Mouse (Mus musculus) intestine, embryonic 15.5 days (tissue): ENCODE data around the gene Ccnyl1. TPM values are rescaled to one million over a fixed set of nuclear protein-coding genes. Genes with fewer than 3 reads are reported as not detected.
A peak's percentile ranks its signal among the peaks of the same experiment; 100 is the strongest.

ENCODE experiments used
- ATAC-seq: fragments of 200-750 bp; cut with Nextera tagmentation; 2 replicates; pipeline ENCODE4 v1.8.0; 2017; ENCODE audit warnings: moderate TSS enrichment, moderate library complexity
- H3K27ac ChIP-seq: fragments of 300-500 bp; sonication (generic); 2 replicates; pipeline ENCODE4 v1.5.1; 2015; ENCODE audit warnings: mild to moderate bottlenecking, inconsistent platforms
- H3K27me3 ChIP-seq: fragments of 300-500 bp; sonication (generic); replicated peaks from 2 replicates; pipeline ENCODE4 v1.6.1; 2015; ENCODE audit warnings: inconsistent platforms
- H3K36me3 ChIP-seq: fragments of 300-500 bp; sonication (generic); 2 replicates; pipeline ENCODE4 v1.6.1; 2015; ENCODE audit warnings: inconsistent platforms
- H3K4me1 ChIP-seq: fragments of 300-500 bp; sonication (generic); replicated peaks from 2 replicates; pipeline ENCODE4 v1.6.1; 2015; ENCODE audit warnings: inconsistent platforms
- H3K4me2 ChIP-seq: fragments of 300-500 bp; sonication (generic); replicated peaks from 2 replicates; pipeline ENCODE4 v1.6.1; 2015; ENCODE audit warnings: mild to moderate bottlenecking, inconsistent platforms
- H3K4me3 ChIP-seq: fragments of 300-500 bp; sonication (generic); replicated peaks from 2 replicates; pipeline ENCODE4 v1.5.1; 2015; ENCODE audit warnings: inconsistent platforms
- H3K9ac ChIP-seq: fragments of 300-500 bp; sonication (generic); 2 replicates; pipeline ENCODE4 v1.6.1; 2015; ENCODE audit warnings: inconsistent platforms
- H3K9me3 ChIP-seq: fragments of 300-500 bp; sonication (generic); 2 replicates; pipeline ENCODE4 v1.6.1; 2016; ENCODE audit warnings: inconsistent platforms
- WGBS: fragments of 180-500 bp; shearing (Covaris S2); methylation state at CpG from one replicate; pipeline ENCODE4 v1.1.7; 2015; 5-methylcytosine and 5-hydroxymethylcytosine counted together
- polyA plus RNA-seq: library from polyadenylated mRNA; unstranded; fragments of >200 nt; fragmentation: Nextera tagmentation; extraction: Ambion mirVana; gene quantifications from 2 replicates; pipeline ENCODE4 v1.2.1, GENCODE M21; 2015

Ccnyl1 gene
- polyA plus RNA-seq, 1 experiment from 2014 or later = 4.3 TPM

DNA sequence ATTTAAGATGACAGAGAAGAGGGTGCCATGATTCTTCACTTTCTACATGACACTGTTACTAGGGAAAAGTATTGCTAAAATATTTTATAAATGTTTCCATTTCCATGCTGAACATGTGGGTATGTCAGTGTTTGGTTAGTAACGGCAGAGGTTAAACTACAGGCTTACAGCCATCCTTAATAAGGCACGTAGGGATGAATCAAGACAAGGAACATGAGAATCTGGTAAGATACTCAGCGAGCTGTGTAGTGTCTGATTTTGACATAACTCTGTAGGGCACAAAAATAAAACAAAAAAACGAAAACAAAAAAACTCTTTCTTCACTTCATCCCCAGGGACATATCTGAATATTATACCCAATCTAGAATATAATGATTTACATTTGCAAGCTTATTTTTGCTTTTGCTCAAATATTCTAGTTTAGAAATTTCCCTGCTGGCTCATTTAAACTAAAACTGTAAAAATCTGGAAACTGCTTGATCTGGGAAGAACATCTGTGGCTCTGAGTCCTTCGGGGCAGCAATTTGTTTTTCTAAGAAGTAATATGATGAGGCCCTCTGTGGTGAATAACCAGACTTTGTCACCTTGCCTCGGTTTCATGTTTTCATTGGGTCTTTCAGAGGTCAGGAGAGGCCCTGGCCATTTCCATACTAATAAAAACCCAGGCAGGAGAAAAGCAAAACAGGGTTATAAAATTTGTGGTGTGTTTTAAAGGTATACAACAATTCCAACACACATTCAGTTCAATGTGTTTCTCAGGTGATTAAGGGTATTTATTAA, 14.0 kb upstream of the Ccnyl1 start:
- 66% methylated on average over 6 of the region's 6 CpGs for WGBS
- no peak overlapping the region for H3K4me2 ChIP-seq
- H3K9ac ChIP-seq = no peak overlapping the region
- H3K36me3 ChIP-seq = no peaks in the 10 kb centered on the region
- no peaks in the 10 kb centered on the region for H3K27me3 ChIP-seq
- H3K27ac ChIP-seq = no peak overlapping the region
- no peak for ATAC-seq
- no peaks in the 10 kb centered on the region for H3K9me3 ChIP-seq
- no peaks in the 10 kb centered on the region for H3K4me1 ChIP-seq
- no peak overlapping the region for H3K4me3 ChIP-seq

DNA sequence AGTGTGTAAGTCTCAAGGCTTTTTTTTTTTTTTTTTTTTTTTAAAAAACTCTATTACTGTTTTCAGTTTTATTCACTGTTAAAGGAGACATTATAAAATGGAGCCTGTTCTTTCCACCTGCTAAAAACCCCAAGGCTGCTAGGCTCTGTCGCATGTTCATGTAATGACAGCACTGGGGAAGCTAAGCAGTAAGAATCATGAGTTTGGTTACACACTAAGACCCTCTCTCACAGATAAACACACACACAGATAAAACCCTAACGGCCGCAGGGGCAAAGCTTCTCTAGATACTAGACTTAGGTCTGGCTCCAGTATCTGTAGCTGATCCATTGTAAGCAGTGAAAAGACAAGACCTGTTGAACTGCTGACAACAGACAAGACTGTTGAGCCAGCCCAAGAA, 8.8 kb upstream of the Ccnyl1 start:
- no peak overlapping the region for H3K9ac ChIP-seq
- 80% methylated on average over 3 of the region's 3 CpGs for WGBS
- ATAC-seq = no peak
- H3K4me1 ChIP-seq = no peaks in the 10 kb centered on the region
- H3K4me2 ChIP-seq = no peak overlapping the region
- no peak overlapping the region for H3K27ac ChIP-seq
- no peaks in the 10 kb centered on the region for H3K27me3 ChIP-seq
- no peaks in the 10 kb centered on the region for H3K36me3 ChIP-seq
- H3K4me3 ChIP-seq = no peak overlapping the region
- H3K9me3 ChIP-seq = no peaks in the 10 kb centered on the region

DNA sequence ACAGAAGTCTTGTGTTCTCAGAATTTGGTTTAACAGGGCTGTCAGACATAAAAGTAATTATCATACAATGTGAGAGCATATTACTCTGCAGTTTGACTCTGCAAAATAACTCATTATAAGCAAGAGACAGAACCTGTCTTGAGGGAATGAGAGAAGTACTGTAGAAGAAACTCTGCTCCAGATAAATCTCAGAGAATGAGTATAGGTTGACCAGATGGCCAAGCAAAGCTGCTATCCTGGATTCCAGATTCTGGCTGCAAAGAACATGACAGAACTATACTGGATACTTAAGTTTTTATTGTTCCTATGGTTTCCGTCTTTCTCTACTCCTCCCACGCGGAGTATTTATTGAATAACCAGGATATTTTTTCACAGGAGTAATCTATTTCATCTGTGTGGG, 7.2 kb upstream of the Ccnyl1 start:
- no peaks in the 10 kb centered on the region for H3K36me3 ChIP-seq
- H3K9me3 ChIP-seq = no peaks in the 10 kb centered on the region
- no peak overlapping the region for H3K4me2 ChIP-seq
- no peak overlapping the region for H3K27ac ChIP-seq
- WGBS = 92% methylated on average over 3 of the region's 3 CpGs
- H3K9ac ChIP-seq = no peak overlapping the region
- H3K4me1 ChIP-seq = no peaks in the 10 kb centered on the region
- no peak for ATAC-seq
- H3K27me3 ChIP-seq = no peaks in the 10 kb centered on the region
- no peak overlapping the region for H3K4me3 ChIP-seq

DNA sequence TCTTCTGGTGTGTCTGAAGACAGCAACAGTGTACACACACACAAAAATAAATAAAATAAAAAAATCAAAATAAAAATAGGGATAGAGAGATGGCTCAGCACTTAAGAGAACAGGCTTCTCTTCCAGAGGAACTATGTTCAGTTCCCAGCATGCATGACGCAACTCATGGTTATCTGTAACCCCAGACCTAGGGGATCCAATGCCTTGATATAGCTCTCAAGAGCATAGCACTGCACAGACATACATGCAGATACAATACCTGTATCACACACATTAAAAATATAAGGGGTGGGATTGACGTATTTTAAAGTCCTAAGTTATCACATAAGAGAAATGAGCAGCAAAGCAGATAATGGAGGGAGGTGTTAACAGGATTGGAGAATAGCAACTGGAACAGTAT, 5.8 kb upstream of the Ccnyl1 start:
- Histone ChIP-seq H3K27me3 (no peaks in the 10 kb centered on the region), H3K36me3 (no peaks in the 10 kb centered on the region), H3K4me1 (no peaks in the 10 kb centered on the region), H3K27ac (no peak overlapping the region), H3K4me2 (no peak overlapping the region), H3K9me3 (no peaks in the 10 kb centered on the region), H3K4me3 (no peak overlapping the region), H3K9ac (no peak overlapping the region)
- no peak for ATAC-seq
- WGBS = 97% methylated on average over 2 of the region's 2 CpGs

DNA sequence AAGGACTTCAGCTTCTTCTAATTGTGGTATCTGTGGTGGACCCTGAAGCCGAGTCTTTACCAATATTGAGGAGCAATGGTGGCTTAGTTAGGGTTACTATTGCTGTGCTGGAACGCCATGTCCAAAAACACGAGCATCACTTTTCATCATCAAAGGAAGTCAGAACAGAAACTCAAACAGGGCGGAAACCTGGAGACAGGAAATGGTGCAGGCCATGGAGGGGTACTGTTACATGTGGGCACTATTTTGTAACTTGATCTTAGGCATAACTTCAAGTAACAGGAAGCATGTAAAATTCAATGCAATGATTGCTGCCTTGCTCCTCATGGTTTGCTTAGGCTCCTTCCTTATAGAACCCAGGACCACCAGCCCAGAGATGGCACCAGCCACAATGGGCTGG, 2.2 kb upstream of the Ccnyl1 start:
- Histone ChIP-seq H3K4me2 (no peak overlapping the region), H3K36me3 (no peaks in the 10 kb centered on the region), H3K27ac (no peak overlapping the region), H3K27me3 (no peaks in the 10 kb centered on the region), H3K4me3 (no peak overlapping the region), H3K9me3 (no peaks in the 10 kb centered on the region), H3K9ac (no peak overlapping the region), H3K4me1 (no peaks in the 10 kb centered on the region)
- ATAC-seq = no peak
- WGBS = 78% methylated on average over 4 of the region's 4 CpGs

DNA sequence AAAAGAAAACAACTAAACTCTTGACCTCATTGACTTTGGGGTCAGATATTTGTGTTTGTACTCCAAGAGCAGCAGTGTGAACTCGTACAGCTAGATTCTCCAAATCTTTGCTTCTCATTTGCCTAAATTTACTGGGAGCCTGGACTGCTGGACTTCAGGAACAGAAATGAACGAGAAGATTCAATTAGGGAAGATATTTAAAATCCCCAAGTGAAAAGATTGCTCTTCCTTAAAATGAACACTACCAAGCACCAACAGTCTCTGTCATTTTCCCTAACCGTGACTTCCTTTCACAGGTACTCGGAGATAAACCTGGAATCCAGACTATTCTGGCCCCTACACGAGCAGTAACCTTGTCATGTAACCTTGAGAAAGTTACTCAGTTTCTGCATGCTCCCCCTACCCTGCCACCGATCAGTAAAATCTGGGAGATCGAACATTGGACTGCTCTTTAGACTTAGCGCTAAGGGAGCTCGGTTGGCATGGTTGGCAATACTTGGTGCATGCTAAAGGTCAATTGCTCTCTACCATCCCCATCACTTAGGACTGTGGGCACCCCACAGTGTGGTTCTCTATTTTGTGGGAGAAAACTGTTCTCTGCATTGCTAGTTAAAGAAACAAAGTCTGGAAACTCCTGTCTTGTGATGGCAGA, 568 bp upstream of the Ccnyl1 start:
- peak overlapping the region; percentile 64; the same call in 1 of the 2 replicates for H3K27ac ChIP-seq
- H3K9ac ChIP-seq = peak overlapping the region; percentile 56
- no peaks in the 10 kb centered on the region for H3K9me3 ChIP-seq
- H3K4me3 ChIP-seq = peak overlapping the region; percentile 96
- no peaks in the 10 kb centered on the region for H3K36me3 ChIP-seq
- no peaks in the 10 kb centered on the region for H3K27me3 ChIP-seq
- 24% methylated on average over 9 of the region's 9 CpGs for WGBS
- ATAC-seq = no peak
- no peaks in the 10 kb centered on the region for H3K4me1 ChIP-seq
- peak overlapping the region; percentile 85 for H3K4me2 ChIP-seq

DNA sequence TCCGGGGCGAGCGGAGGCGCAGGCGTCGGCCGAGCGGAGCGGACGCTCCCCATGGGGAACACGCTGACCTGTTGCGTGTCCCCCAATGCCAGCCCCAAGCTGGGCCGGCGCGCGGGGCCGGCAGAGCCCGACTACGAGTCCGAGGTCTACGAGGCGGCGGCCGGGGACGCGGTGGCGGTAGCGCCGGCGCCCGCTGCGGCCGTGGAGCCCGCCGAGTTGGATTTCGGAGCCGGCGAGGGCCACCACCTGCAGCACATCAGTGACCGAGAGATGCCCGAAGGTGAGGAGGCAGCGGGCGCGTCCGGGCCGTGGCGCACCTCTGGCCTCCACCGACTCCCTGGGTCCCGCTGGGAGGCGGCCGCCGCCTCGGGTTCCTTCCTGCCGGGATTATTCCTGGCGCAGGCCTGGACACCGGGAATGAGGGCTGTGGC, 881 bp downstream of the Ccnyl1 start:
- no peak; the same call in 1 of the 2 replicates for ATAC-seq

DNA sequence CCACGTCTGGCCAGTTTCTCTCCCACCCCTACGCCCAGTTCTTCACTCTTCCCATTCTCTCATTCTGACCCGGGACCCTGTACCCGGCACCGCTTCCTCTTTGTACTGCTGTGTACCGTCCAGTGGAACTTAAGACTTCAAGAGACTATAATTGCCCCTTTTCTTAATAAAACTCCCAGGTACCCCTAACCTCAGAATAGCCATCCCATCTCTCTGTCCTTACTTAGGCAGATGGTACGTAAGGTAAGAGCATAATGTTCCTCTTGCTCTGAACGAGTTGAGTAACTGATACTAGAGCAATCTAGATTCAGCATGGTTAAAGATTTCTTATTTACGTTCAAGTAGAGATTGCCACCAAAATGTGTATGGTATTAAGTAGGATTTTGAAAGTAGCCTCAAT, 1.3 kb downstream of the Ccnyl1 start:
- no peak for ATAC-seq
- Histone ChIP-seq H3K27ac (0 out of 2 replicates have a peak overlapping the region, but pooled peaks have one; percentile 67), H3K36me3 (no peaks in the 10 kb centered on the region), H3K4me2 (peak overlapping the region; percentile 83), H3K4me3 (peak overlapping the region; percentile 96), H3K27me3 (no peaks in the 10 kb centered on the region), H3K9ac (peak overlapping the region; percentile 86), H3K9me3 (no peaks in the 10 kb centered on the region), H3K4me1 (no peaks in the 10 kb centered on the region)
- WGBS = 1% methylated on average over 9 of the region's 9 CpGs

More for the DNA sequence above, 881 bp downstream of the Ccnyl1 start:
- H3K4me2 ChIP-seq = peak overlapping the region; percentile 83
- H3K36me3 ChIP-seq = no peaks in the 10 kb centered on the region
- H3K9me3 ChIP-seq = no peaks in the 10 kb centered on the region
- under 1% methylated on average over 50 of the region's 55 CpGs for WGBS
- H3K4me1 ChIP-seq = no peaks in the 10 kb centered on the region
- peak overlapping the region; percentile 86 for H3K9ac ChIP-seq
- no peaks in the 10 kb centered on the region for H3K27me3 ChIP-seq
- H3K27ac ChIP-seq = peak overlapping the region; percentile 67
- peak overlapping the region; percentile 96 for H3K4me3 ChIP-seq

DNA sequence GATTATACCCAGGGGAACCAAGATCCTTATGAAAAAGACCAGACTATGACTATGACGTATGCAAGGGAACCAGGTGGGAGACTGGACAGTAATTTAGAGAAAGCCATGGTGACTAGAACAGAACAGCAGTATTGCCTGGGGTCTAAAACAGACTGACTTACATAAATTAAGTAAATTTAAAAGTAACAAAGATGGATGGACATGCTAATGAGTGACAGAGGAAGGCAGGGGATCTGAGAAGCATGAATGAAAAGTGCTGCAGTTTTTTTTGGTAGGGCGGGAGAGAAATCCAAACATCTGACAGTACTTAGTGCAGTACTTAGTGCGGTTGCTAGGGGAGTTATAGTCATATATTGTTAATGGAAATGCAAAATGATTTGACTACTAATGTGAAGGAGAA, 4.9 kb downstream of the Ccnyl1 start:
- Histone ChIP-seq H3K36me3 (no peaks in the 10 kb centered on the region), H3K9ac (no peak overlapping the region), H3K27me3 (no peaks in the 10 kb centered on the region), H3K4me3 (no peak overlapping the region), H3K4me1 (0 out of 2 replicates have a peak, but pooled peaks cover 2% of the 10 kb centered on the region), H3K4me2 (no peak overlapping the region), H3K27ac (no peak overlapping the region), H3K9me3 (no peaks in the 10 kb centered on the region)
- no peak for ATAC-seq
- WGBS = 88% methylated on average over 3 of the region's 3 CpGs

DNA sequence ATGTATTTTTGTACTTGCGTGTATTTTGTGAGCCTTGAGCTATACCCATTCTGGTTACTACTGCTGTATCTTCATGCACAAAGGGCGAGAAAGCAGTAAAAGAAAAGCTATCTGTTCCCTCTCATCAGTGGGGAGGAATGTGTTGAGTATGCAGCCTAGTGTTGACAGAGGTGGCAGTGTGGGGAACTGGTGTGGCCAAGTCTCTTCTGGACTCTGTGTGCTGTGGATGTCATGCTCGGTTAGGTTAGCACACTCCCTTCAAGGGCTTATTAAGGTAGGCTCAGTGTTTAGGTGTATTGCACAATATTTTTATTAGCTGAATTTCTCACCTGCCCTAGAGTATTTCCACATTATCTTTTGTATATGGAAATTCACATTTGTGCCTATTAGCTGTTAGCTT, 11.5 kb downstream of the Ccnyl1 start:
- WGBS = 69% methylated on average over 3 of the region's 3 CpGs
- Histone ChIP-seq H3K27me3 (no peaks in the 10 kb centered on the region), H3K36me3 (0 out of 2 replicates have a peak, but pooled peaks cover 3% of the 10 kb centered on the region), H3K9me3 (no peaks in the 10 kb centered on the region), H3K27ac (no peak overlapping the region), H3K9ac (no peak overlapping the region), H3K4me3 (no peak overlapping the region), H3K4me2 (no peak overlapping the region), H3K4me1 (0 out of 2 replicates have a peak, but pooled peaks cover 2% of the 10 kb centered on the region)
- no peak for ATAC-seq

DNA sequence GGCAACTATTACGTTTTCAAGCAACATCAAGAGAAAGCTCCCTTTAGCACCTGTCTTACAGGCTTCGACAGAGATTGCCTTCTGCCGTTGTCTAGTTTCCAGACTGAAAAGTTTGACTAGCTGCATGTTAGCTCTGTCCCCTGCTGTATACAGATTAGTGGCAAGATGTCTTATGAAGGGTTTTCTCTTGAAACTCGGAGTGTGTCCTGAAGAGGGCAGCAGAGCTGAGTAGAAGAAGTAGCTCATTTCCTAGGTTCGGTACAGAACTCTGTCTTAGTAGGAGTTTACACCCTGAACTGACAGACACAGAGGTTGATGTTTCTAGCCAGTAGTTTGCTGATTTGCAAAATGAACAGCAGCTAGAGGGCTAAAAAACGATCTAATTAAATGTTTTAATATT, 15.0 kb downstream of the Ccnyl1 start:
- Histone ChIP-seq H3K27me3 (no peaks in the 10 kb centered on the region), H3K4me1 (no peaks in the 10 kb centered on the region), H3K9me3 (no peaks in the 10 kb centered on the region), H3K36me3 (0 out of 2 replicates have a peak, but pooled peaks cover 3% of the 10 kb centered on the region), H3K27ac (no peak overlapping the region), H3K4me3 (no peak overlapping the region), H3K4me2 (no peak overlapping the region), H3K9ac (no peak overlapping the region)
- WGBS = 47% methylated on average over 6 of the region's 6 CpGs
- no peak; the same call in 1 of the 2 replicates for ATAC-seq

DNA sequence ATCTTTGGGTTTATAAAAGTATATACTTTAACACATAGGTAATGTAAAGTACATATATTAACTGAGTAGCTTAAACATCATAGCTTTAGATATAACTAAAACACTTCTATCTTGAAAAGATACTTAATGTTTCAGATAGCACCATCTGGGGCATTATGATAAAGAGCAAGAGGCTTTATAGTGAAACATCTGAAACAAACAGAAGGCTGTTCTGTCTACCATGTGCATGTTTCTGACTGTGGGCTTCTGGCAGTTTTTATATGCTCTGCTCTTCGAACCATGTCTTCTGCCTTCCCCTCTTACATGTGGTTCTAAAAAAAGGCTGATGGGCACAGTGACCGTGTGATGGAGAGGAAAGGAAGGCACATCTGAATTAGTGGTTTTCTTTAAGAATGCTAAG, 16.4 kb downstream of the Ccnyl1 start:
- H3K27ac ChIP-seq = no peak overlapping the region
- no peaks in the 10 kb centered on the region for H3K36me3 ChIP-seq
- no peaks in the 10 kb centered on the region for H3K9me3 ChIP-seq
- no peak for ATAC-seq
- no peaks in the 10 kb centered on the region for H3K27me3 ChIP-seq
- H3K4me2 ChIP-seq = no peak overlapping the region
- WGBS = 89% methylated on average over 2 of the region's 2 CpGs
- H3K4me3 ChIP-seq = no peak overlapping the region
- no peaks in the 10 kb centered on the region for H3K4me1 ChIP-seq
- H3K9ac ChIP-seq = no peak overlapping the region
